Mouse (Mus musculus) embryo, embryonic 11.5 days (tissue): ENCODE results near the gene Prr19.

ENCODE experiments used
- DNase-seq: peaks from one replicate; pipeline ENCODE4 v3.0.0-alpha.2; 2012; ENCODE audit warnings: low read depth, low spot score

Prr19 gene

GRCm38 (mm10) chr7:25293191-25293739 lies 7.9 kb upstream of the Prr19 start:
- DNase-seq, result no peak

DNA sequence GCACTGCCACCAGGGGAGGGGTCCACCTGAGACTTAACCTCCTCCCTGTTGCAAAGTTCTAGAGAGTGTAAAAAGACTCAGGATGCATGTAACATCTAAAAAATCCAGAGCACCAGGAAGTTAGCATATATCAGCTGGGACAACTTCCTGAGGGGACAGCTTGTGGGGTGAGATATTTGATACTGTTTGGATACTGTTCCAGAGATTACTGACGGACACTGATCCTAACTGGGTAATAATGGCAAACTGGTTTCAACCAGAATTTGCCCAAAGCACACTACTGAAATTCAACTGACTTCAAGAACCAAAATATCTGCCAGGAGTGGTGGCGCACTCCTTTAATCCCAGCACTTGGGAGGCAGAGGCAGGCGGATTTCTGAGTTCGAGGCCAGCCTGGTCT lies 6.7 kb upstream of the Prr19 start:
- DNase-seq, result no peak

GRCm38 (mm10) chr7:25294960-25295722 lies 6.1 kb upstream of the Prr19 start:
- DNase-seq, result no peak

DNA sequence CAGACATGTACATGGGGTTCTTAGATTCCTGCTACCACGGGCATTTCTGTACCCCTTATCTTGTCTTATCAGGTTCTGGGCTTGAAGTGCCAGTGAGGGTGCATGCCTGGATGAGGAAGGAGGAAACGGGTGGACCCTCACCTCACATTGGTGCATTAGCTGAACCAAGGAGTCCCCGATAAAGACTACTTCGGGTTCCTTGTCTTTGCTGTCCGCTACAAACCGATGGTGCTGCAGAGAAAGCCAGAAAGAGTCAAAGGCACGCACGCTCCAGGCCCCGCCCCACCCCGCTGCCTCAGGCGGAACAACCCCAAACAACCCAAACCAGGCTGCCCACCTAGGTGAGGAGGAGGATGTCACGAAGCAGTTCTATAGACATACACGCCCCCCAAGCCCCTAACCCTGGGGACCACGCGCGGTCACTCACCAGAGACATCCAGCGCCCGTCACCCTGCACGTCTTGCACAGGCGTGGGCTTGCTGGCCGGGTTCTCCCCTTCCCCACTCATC lies 4.2 kb upstream of the Prr19 start:
- DNase-seq, result no peak

DNA sequence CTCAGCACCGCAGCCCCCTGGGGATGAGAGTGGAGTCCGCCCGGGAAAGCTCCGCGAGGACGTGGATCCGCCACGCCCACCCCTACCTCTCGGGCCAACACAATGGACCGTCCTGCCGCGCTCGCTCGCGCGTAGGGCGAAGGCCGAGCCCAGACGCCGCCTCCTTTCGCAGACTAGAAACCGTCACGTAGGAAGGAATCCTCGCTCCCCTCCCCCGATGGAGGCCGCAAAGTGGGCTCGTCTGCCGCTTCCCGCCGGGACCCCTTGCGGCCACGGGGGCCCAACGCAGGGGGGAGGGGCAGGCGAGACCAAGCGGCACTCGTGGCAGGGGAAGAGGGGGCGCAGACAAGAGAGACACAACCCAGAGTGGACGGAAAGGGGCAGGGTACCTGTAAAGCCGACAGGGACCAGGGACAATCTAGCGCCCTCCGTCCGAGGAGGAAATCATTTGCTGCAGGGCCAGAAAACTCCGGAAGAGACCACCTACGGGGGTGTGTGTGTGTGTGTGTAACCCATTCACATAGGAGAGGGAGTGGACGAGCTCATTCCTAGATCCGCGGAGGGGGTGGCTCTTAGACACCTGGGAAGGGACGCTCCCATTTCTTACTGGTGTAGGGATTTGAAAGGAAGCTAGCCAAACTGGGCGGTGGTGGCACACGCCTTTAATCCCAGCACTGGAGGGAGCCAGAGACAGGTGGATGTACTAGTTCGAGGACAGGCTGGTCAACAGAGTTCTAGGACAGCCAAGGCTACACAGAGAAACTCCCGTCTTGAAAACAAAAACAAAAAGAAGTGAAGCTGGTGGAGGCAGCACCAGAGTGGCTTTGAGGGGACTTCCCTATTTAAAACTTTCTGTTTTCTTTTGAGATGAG lies 3.5 kb upstream of the Prr19 start, which contains the start of gene Pafah1b3:
TSS of gene Pafah1b3 (minus strand) at position 533 of the 872 bp plus-strand sequence.
- DNase-seq, result peak; percentile 87

DNA sequence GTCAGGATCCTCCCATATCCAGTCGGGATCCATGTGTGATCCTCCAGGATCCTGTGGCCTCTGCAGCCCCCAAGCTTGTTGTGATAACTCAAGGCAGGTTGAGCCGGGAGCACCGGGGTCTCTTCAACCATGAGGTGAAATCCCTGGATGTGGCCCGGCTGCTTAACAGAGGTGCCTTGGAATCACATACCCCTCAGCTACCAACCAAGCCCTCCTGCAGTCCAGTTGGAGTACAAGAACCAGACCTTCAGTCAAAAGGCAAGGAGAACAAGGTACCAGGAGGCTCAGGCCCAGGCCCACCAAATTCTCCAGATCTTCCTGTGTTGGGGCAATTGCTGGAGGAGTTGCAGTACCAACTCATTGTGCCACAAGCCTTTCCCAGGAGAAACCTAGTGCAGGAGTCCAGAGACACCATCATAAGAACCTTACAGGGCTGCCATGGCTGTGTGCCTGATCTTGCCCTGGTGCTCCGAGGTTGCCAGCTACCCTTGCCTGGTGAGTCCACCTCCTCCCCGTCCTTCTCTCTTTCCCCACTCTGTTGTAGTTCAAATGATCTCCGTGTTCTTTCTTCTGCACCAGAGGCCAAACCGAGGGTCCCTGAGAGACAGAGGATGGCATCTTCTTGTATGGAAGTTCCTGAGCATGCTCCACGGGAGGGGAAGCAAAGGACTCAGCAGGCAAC lies 1.9 kb downstream of the Prr19 start:
- DNase-seq, result no peak

- DNase-seq, result no peak
Measured at GRCm38 (mm10) chr7:25303685-25304006, 2.4 kb downstream of the Prr19 start.

GRCm38 (mm10) chr7:25305481-25305880 lies 4.3 kb downstream of the Prr19 start:
- no peak for DNase-seq

GRCm38 (mm10) chr7:25305956-25306613 lies 4.9 kb downstream of the Prr19 start, which contains the start of gene Tmem145:
TSS of gene Tmem145 (plus strand) at chr7:25306106.
- peak; percentile 75 for DNase-seq

- no peak for DNase-seq
Measured at GRCm38 (mm10) chr7:25306614-25306996, 5.4 kb downstream of the Prr19 start.

DNA sequence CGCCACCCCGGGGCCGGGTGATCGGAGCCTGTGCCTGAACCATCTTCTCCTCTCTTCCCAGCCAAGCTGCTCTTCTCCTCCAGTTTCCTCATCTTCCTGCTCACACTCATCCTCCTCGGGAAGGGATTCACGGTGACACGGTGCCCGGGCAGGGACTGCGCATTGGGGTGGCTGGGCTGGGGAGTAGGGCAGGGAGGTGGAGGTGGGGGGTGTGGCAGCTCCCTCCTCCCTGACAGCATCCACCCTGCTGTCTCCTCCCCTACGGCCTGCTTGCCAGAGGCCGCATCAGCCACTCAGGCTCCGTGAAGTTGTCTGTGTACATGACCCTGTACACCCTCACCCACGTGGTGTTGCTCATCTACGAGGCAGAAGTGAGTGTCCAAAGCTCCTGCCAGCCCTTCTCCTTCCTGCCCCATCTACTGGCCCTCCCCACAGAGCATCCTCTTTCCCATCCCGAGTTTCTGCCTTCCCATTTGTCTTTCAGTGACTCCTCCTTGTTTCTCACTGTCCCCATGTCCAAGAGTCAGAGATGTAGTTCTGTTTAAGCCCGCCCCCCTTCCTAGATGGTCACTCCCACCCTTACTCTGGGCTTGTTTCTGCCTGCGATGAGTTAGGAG lies 7.6 kb downstream of the Prr19 start:
- DNase-seq, result no peak

DNA sequence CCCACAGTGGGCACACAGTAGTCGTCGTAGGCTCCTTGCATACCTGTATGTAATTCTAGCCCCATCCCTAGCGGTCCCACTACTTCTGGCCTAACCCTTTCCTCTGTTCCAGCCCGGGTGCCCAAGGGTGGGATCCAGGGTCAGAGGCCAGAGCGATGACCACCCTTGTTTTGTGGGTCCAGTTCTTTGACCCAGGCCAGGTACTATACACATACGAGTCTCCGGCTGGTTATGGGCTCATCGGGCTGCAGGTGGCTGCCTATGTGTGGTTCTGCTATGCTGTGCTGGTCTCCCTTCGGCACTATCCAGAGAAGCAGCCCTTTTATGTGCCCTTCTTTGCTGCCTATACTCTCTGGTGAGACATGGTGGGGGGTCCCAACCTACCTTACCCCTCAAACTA lies 8.2 kb downstream of the Prr19 start:
- DNase-seq, result no peak

DNA sequence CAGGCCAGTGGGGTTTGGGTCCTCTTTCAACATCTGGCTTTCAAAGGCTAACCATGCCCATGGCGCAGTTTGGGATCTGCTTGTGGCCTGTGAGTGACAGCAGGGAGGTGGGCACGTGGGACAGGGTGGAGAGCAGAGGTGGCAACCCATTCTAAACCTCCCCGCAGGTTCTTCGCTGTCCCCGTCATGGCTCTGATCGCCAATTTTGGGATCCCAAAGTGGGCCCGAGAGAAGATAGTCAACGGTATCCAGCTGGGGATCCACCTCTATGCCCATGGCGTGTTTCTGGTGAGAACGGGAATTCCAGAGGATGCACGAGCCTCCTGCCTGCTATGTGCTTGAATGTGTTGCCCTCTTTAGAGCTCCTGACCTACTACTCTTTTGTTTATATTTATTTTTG lies 10.0 kb downstream of the Prr19 start:
- no peak for DNase-seq

- DNase-seq, result no peak
Measured at GRCm38 (mm10) chr7:25313325-25313724, 12.1 kb downstream of the Prr19 start.

DNA sequence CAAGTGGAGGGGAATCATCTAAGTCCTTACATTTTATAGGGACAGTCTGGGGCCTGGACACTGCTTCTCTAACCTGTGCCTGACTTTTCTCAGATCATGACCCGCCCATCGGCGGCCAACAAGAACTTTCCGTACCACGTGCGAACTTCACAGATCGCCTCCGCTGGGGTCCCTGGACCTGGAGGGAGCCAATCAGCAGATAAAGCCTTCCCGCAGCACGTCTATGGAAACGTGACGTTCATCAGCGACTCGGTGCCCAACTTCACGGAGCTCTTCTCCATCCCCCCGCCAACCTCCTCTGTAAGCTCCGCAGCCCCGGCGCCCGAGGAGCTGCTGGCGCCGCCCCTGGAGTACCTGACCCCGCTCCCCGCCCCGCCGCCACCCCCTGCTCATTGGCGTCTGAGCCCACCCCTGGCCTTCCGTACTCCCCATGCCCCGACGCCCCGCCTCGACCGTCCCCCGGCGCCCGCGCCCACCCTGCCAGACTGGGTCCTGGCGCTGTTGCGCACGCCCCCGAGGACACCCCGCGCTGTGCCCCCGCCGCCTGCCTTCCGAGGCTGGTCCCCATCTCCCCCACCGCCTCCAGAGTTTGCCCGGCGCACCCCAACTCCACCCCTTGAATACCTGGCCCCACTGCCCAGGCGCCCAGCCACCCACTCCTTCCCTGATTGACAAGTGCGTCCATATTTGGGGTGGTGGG lies 13.5 kb downstream of the Prr19 start:
- no peak for DNase-seq

DNA sequence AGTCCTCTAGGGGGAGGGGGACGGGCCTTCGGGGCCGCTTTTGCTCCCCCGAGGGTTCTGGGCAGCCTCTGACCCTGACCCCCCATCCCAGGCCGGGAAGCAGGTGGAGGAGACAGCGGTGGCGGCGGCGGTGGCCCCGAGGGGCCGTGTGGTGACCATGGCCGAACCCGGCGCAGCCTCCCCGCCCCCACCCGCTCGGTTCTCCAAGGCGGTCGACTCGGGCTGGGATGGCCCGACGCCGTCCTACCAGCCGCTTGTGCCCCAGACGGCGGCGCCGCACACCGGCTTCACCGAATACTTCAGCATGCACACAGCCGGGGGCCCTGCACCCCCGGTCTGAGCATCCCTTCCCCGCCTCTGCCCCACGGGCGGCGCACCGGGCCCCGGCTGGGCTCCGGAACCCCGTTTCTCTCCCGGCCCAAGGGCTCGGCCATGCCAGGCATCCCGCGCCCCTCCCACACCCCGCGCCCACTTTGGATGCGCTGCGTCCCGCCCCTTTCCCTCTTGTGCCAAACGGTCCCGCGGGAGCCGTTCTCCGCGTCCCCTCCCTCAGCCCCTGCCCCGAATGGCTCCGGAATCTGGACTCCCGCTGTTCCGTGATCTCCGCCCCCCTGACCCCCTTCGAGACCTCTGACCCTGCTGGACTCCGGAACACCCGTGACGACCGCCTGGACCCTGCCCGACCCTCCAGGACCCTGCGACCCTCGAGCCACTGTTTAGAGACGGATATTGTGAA lies 14.3 kb downstream of the Prr19 start:
- no peak for DNase-seq

DNA sequence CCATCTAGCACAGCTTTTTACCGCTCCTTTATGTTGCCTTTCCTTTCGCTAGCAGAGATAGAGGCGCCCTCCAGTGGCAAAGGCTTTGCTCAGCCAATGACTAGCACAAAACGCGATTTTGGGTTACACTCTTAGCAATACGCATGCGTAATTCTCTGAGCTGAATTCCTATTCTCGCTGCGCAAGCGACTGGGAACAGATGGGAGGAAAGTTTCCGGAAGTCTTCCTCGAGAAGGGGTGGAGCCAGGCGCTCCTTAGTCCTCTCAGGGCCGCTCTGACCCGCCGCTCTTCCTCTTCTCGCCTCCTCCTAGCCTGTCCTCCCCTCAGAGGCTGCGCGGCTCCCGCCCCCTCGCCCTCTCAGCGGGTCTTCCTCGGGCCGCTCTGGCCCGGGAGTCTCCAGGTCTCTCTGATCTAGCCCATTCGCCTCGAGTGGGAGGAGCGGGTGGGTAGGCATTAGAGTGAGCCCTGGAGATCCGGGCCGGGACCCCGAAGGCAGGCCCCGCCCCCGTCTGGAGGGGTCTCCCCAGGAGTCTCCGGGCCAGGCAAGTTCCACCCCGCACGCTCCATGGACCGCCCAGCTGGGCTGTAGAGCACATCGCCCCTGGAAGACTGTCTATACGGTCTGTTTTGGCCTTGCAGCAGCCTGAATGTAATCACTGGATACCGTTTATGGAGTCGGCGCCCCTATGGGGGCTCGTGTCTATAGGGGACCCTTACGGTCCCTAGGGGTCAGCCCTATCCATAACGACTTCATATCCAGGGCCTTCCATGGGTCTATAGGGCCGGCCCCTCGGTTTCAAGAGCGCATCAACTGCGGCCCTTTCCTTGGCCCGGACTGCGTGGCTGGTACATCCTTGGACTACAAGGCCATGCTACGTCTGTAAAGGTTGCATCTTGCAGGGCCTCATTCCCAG lies 15.6 kb downstream of the Prr19 start, which contains the start of gene Megf8:
TSS of gene Megf8 (plus strand) at position 633 of the 914 bp plus-strand sequence.
- peak; percentile 96 for DNase-seq

DNA sequence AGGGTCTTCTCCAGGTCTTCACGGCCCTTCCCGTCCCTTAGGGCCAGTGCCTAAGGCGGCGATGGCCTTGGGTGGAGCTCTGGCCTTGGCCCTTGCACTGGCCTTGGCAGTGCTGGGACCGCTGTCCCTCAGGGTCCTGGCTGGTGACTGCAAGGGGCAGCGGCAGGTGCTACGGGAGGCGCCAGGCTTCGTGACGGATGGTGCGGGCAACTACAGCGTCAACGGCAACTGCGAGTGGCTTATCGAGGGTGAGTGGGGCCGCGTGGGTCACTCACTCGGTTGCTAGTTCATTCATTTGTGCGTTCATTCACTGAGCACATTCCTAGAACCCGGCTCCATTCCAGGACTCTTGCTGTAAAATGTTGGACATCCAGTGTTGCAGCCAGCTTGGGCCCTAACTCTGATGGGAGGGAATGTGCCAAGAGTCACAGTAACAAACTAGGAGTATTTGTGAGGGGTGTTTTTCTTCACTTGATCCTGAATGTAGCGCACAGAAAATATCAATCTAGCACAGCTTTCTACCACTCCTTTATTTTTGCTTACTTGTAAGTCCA lies 16.3 kb downstream of the Prr19 start:
- no peak for DNase-seq
